Mouse (Mus musculus) spleen, postnatal 36 days (tissue): ENCODE data around the gene Gm2115.

ENCODE experiments used
- DNase-seq, 2 experiments: peaks; one replicate each; pipeline ENCODE4 v3.0.0; 2022; ENCODE audit warnings: low spot score in 2 of 2, mixed read lengths in 1 of 2

Gm2115 gene

DNA sequence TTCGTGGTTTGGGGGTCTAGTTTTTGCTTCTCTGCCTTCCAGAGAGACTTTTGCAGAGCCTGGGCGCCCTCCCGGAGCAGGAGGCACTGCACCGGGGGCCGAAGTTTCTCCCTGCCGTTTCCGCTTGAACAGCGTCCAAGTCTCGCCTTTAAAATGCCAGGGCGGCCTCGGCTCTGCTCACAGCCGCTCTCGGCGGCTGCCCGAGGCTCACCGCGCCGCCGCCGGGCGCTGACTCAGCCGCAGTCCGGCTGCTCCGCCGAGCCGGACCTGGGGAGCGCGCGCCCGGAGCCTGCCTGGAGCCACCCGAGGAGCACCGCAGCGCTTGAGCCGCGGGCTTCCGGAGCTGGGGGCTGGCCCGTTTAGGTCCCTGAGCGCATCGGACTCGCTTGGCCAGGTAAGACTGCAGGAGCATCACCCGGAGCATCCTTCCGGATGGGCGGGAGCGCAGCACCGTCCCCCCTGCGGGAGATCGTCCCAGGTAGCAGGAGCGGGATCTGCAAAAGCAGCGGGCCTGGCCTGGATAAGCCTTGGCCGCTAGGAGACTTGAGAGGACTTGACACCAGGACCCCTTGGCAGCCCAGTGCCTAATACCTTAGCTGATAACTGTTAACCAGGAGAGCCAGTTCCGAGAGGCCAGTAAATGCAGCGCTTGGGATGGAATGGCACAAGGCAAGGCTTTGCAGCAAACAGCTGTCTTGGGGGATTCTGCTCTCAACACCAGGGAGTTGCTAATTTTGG lies at the start of gene Gm2115:
Gene Gm2115 (plus strand): TSS at position 159 of the 738 bp plus-strand sequence.
- no peak for DNase-seq

DNA sequence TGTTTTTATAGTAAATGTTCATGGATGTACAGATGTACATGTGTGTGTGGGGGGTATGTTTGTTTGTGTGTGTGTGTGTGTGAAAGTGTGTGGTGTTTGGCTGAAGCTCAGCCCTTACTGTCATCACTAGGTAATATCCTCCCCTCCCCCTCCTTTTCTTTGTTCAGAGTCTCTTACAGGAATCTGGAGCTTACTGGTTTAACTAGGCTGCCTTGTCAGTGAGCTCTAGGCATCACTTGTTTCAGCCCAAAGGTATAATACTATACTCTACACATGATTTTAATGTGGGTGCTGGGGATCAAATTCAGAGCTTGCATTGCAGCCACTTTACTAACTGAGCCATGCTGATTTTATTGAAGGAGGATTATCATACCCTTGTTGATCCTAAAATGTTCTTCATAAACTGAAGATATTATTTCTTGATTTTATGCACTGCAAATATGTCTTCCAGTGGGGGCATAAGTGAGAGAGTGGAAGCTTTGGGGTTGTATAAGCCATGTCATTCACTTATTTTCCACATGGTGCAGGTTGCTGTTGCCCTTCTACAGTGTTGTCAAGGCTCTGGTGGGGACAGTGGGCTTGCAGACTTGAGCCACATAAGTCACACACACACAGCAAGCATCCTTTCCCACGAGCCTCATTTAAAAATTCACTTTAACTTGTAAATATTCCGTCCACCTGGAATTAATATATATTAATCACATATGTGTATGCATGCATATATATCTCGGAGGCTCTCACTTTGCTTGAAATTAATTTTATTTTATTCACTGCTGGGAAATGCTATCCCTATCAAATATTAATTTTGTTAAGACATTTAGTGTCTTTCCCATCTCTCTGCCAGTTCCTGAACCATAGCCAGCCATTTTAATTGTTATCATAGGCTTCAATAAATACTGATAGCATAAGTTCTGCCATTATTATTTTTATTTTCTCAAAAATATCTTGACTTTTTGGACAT lies 45.0 kb upstream of the Gm2115 start:
- DNase-seq, result no peak

DNA sequence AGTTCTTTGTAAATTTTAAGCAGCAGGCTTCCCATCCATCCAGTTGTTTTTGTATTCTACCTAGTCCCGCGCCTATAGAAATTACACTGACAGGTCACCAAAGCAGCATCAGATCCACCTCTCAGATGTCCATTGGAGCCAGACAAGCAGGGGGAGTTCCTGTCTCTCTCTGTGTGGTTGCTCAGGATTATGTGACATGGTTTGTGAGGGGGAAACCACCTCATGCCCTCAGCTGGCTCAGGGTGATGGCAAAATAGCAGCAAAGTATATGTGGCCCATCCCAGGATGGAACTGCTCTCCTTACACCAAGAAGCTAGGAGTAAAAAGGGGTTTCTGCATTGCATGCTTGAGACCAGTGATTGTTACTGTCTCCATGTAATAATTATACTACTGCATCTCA lies 42.3 kb upstream of the Gm2115 start:
- no peak for DNase-seq

DNA sequence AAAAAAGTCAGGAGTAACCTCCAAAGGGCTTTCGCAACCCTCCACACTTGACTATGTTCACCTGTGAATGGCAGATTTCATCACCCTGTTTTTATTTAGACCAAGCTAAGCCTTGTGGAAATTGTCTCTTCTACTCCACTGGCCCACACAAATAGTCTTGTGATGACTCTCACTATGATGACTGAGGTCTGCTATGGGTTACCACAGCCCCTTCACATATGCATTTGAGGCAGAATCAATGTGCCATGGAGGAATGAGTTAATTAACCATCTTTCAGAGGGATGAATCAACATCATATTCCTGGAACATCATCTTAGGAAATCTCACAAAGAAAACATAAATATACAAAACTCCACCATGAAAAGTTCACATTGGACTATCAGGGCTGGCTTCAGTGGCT lies 25.6 kb upstream of the Gm2115 start:
- no peak for DNase-seq

DNA sequence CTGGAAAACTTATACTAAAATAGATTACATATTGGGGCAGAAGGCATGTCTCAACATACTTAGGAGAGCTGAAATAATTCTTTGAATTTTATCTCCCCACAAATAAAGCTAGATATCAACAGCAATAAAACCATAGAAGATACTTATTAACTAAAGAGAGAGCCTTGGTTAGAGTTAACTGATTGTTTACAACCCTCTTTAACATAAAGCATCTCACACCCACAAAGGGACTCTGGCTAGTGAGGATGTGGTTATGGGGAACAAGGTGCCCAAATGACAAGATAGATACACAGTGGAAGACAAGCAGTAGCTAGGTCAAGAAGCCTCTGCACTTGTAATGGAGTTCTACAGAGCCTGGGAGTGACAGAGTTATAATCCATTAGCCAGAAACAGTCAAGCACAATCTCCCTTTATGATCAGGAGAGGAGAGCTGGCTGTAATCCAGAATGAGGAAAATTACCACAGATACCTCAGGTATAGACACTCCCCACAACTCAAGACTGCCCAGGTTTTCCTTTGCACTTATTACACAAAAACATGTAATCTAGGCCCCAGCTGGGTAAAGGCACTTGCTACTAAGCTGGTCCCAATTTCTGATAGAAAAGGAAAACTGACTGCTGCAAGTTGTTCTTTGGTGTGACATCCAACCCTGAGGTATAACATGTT lies 10.1 kb upstream of the Gm2115 start:
- no peak for DNase-seq

DNA sequence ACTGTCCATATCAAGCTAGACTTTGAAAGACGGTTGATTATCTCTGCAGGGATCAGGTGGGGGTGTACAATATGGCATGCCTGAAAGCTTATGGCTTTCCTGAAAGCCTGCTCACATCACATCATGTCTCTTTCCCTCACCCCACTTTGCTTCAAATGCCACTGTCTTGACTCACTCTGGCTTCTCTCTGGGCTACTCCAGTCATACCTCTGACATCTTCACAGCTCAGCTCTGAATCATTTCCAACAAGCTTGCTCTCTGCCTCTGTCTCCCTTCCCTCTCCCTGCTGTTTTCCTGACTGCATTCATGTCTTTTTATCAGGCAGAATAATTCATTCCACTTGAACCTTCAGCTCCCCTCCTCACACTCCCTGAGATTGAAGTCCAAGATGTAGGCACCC lies 7.4 kb upstream of the Gm2115 start:
- no peak for DNase-seq

DNA sequence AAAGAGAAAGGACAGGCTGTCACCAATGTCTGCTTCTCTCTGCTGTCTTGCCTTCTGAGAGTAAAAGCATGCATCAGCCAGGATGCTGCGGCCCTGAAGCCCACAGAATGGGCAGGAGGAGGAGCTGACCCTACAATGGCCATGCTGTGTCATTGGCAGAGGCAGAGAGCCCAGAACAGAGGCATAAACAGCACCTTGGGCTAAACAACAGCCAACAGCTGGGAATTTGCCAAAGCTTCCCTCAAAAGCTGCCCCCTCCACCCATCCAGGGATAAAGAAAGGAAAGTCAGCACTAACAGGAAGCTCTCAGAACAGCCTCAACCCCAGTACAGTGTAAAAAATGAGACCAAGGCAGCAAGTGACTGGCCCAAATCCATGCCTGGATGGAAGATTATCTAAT lies 6.3 kb upstream of the Gm2115 start:
- DNase-seq, result no peak

DNA sequence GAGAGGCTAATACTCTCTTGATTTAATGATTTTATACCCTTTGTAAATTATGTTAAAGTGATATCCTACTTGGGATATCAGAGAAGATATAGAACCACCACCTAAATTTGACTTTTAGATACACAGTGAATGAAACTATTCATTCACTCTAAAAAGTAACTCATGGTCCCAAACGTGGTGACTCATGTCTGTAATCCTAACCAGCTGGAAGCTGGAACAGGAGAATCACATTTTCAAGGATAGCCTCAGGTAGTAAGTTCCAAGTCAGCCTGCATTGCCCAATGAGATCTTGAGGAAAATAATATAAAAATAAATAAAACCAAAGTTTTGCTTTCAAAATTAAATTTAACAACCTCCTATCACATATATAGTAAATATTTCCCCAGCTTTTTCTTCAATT lies 2.6 kb upstream of the Gm2115 start:
- DNase-seq, result no peak

DNA sequence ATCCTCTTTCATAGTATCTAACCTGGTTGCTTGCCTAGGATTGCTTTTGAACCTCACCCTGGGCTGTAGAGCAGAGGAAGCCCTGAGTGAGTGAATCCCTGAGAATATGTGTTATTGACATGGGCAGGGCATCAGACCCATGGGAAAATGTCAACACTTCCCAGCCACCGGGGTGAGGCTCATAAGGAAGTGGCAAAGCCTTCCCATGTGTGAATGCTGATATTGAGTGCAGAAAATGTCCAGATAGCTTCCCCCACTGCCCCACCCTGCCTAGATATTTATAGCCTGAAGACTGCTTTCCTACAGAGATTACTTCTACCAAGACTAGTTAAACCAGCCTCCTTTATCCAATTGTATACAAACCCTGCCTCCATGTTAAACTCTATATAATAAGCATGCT lies 4.0 kb downstream of the Gm2115 start:
- DNase-seq, result no peak

DNA sequence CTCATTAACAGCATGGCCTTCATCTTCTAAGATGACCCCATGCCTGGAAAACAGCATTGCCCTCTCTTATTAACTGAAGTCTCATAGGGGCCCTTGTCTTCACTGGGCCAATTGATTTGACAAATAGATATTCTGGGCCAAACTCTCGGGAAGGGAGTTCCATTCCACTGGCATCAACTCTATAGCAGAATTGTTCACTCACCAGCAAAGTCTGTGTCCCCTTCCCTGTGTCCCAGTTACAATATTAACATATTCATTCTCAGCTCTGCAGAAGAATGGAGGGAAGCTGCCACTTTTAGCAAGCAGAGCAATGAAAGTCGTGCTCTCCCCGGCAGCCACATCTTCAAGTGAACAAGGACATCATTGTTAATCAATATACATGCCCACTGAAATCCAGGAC lies 5.9 kb downstream of the Gm2115 start:
- DNase-seq, result no peak

DNA sequence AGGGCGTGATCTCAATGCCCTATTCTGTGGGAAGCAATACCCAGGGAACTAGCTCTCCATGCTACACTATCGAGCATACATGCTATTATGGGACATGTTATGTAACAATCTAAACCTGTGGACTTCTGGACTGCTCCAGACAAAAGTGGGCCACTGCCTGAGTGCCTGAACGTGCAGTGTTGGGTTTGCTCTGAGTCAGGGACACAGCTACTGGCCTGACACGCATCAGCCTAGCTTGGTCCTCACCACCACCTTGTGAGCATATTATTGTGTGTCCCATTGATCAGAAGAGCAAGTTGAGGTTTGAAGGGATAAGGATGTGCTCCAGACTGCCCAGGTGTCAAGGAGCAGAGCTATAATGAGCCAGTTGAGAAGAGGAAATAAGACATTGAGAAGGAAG lies 16.2 kb downstream of the Gm2115 start:
- DNase-seq, result no peak

DNA sequence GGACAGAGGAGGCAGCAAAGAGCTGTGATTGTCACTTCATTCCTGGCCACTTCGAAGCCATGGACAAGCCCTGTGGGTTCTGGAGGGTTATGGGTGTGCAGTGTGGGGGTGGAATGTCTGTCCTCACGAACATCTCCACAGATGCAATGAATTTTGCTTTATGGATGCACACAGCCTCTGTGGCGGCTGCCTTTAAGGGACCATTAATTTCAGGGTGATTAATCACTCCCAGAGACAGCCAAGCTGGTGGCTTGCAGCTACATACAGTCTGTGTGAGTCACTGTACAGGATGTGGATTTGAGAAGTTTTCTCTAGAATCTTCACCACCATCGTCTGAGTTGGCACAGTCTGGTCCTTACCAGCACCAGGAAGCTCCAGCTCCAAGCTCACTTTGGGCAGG lies 17.9 kb downstream of the Gm2115 start:
- DNase-seq, result no peak

DNA sequence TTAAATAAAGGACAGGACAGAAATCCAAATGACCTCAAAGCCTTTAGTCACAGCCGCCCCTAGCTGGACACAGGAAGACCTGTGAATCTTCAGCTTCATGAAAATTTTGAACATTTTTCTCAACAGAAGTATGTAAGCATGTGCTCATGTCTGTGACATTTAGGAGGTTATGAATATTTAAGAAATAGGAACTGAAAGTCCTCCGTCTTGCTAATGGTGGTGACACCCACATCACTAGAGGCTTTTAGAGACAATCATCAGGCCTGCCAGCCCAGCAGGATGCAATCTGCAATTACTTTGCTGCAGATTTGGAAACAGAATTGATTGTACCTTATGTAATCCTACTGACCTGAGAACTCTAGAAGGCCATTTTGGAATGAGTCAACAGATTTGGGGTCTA lies 22.7 kb downstream of the Gm2115 start:
- no peak for DNase-seq

DNA sequence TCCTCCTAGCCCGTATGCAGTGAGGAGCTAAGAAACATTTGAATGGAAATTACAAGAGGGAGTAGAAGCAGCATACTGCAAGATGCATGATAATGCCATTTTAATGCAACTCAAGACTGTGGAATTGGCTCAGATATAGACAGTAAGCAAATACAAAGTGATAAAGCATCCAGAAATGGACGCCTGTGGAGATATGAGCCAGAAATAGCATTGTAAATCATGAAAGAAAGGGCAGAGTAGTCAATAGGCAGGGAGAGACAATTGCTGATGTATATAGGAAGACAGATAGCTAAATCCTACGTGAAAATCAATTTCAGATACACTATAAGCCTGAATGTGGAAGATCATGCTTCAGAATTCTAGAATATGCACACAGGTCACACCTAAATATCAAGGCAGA lies 26.5 kb downstream of the Gm2115 start:
- DNase-seq, result no peak

DNA sequence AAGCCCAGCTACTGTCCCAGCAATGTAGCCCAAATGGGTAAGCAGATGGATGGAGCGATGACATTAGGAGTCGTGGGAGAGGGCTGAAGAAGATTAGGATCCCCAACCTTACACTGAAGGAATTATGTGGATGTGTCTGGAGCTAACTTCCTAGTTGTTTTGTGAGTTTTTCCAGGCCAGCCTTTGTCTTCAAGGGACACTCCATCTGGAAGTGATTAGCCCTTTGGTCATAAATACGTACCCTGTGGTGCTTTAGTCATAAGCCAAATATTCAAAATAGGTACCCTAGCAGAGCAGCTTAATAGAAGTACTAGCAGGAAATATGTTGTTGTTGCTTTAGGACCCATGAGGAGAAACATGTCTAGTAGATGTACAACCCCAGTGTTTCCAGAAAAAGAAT lies 28.6 kb downstream of the Gm2115 start:
- DNase-seq, result no peak

DNA sequence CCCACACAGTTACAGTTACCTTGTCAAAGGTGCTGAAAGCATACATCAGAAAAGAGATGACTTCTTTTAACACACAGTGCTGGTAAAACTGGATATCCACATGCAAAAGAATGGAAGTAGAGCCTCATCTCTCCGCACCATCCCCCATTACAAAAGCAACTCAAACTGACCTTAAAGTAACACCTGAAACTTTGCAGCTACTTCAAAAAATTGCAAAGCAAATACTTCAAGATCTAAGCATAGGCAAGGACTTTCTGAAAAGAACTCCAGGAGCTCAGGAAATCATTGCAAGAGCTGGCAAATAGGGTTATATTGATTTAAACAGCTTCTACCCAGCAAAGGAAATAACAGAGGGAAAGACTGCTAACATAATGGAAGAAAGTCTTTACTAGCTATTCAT lies 31.7 kb downstream of the Gm2115 start:
- no peak for DNase-seq

DNA sequence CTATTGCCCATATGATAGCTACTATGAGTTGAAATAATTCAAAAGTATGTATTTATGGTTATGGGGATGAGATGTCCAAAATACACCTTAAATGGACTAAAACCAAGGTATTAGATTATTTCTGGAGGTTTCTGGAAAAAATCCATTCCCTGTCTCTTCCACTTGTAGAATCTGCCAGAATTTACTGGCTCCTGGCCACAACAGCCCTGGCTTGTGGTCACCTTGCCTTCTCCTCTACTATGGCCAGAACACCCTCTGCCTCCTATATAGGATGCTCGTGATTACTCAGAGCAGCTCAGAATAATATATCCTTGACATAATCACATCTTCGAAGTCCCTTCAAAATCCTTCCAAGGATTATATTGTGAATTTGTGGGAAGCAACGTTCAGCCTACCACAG lies 35.5 kb downstream of the Gm2115 start:
- DNase-seq, result no peak

DNA sequence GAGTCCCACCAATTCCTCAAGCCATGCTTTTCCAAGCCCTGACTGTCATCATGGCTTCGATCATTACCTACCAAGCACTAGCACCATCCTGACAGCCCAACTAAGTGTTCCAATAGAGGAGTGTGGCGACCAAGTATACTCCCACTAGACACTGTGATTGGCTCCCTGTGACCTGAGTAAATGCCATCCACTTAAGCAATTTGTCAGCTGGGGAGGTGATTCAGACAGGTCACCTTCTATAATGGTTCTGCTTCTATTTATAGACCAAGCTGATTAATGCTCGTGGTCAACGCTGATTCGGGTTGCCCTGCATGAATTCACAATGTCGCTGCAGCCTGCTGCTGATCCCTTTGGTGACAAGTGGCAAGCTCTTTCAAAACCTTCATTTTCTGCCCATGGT lies 37.4 kb downstream of the Gm2115 start:
- no peak for DNase-seq

DNA sequence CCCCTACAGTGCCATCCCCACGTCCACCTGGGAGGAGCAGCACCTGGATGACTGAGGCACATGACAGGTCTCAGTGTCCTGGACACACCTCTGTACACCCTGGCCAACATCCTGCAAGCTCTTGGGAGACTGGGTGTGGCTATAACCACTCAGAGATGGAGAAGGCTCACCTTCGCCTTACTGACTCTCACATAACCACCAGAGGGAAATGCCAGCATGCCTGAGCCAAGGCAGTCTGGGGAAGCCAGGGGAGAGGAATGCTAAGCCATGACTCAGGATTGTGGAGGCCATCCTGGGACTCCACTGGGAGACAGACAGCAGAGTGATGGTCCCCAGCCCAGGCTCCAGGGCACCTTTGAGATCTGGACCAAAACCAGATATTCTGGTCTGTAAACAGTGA lies 48.3 kb downstream of the Gm2115 start:
- DNase-seq, result no peak

DNA sequence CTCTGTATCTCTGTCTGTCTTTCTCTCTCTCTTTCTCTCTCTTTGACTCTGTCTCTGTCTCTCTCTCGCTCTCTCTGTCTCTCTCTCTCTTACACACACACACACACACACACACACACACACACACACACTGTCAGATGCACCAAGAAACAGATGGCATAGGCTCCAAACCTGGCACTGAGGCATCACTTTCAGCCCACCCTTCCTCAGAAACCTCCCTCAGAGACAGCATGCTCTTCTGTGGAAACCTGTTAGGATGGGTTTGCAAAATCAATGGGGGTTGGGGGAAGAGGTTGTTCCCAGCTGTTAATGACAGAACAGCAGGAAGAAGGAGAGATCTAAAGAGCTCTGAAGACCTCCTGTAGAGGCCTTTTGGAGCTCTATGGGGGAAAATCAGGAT lies 50.1 kb downstream of the Gm2115 start:
- no peak for DNase-seq

DNA sequence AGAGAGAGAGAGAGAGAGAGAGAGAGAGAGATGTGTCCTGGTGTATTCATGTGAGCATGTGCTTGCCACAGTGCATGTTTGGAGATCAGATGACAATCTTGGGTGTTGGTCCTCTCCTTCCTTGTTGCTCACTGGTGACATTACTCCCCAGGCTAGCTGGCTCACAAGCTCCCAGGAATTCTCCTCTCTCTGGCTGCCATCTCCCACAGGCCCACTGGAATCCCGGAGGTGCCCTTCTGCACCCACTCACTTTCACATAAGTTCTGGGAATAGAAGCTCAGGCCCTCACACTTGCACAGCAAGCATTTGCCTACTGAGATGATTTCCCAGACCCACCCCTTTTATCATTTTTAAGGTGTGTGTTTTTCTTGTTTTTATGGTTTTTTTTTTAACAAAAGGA lies 51.0 kb downstream of the Gm2115 start:
- no peak for DNase-seq

DNA sequence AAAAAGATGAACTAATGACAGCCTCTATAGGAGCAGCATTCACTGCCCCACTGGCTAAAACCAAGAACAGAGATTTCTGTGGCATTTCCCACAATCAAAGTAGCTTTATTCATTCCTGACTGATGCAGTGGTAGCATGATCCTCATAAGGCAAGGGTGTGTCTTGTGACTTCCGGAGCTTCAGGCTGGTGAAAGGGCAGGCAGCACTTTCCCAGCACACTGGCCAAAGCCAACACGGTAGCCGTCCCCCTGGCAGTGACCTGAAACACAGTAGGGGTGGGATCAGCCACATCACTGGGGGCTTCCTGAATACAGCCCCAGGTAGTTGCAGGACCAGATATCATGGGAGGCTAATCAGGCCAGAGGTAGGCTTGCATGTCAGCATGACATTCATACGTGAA lies 56.3 kb downstream of the Gm2115 start:
- DNase-seq, result no peak
